Mouse (Mus musculus) embryonic facial prominence, embryonic 11.5 days (tissue): ENCODE measurements at regions not wholly inside any gene's neighbourhood (a gene's known extent, or its start where the extent isn't known, plus 50 kb on each side); places are given as distances from the start of the nearest gene placed in this dataset.

ENCODE experiments used
- ATAC-seq: fragments of 200-750 bp; cut with Nextera tagmentation; replicated peaks from 2 replicates; pipeline ENCODE4 v1.8.0; 2017; ENCODE audit warnings: low read depth; ENCODE audit not compliant: insufficient number of reproducible peaks, low FRiP score, low TSS enrichment
- DNase-seq: peaks from one replicate; pipeline ENCODE4 v3.0.0-alpha.2; 2015; ENCODE audit warnings: low spot score
- H3K27ac ChIP-seq: fragments of 300-500 bp; sonication (generic); replicated peaks from 2 replicates; pipeline ENCODE4 v1.5.1; 2014; ENCODE audit warnings: mild to moderate bottlenecking, low read depth, low read length, control low read depth
- H3K27me3 ChIP-seq: fragments of 300-500 bp; sonication (generic); 2 replicates; pipeline ENCODE4 v1.6.1; 2014; ENCODE audit warnings: mild to moderate bottlenecking, low read length, moderate library complexity, mixed read lengths; ENCODE audit not compliant: control insufficient read depth, insufficient read depth
- H3K36me3 ChIP-seq: fragments of 300-500 bp; sonication (generic); replicated peaks from 2 replicates; pipeline ENCODE4 v1.6.1; 2014; ENCODE audit warnings: low read depth, mild to moderate bottlenecking, low read length, moderate library complexity, mixed read lengths; ENCODE audit not compliant: control insufficient read depth, insufficient read depth
- H3K4me1 ChIP-seq: fragments of 300-500 bp; sonication (generic); 2 replicates; pipeline ENCODE4 v1.6.1; 2014; ENCODE audit warnings: low read length, mixed read lengths; ENCODE audit not compliant: control insufficient read depth, insufficient read depth
- H3K4me2 ChIP-seq: fragments of 300-500 bp; sonication (generic); 2 replicates; pipeline ENCODE4 v1.6.1; 2014; ENCODE audit warnings: low read depth, mild to moderate bottlenecking, control low read depth, low read length, moderate library complexity
- H3K4me3 ChIP-seq: fragments of 300-500 bp; sonication (generic); 2 replicates; pipeline ENCODE4 v1.5.1; 2014; ENCODE audit warnings: low read depth, low read length, control low read depth
- H3K9ac ChIP-seq: fragments of 300-500 bp; sonication (generic); replicated peaks from 2 replicates; pipeline ENCODE4 v1.6.1; 2014; ENCODE audit warnings: mild to moderate bottlenecking, control low read depth, low read length
- H3K9me3 ChIP-seq: fragments of 300-500 bp; sonication (generic); replicated peaks from 2 replicates; pipeline ENCODE4 v1.6.1; 2016; ENCODE audit warnings: mild to moderate bottlenecking, low read length, inconsistent platforms, mixed read lengths; ENCODE audit not compliant: control insufficient read depth
- WGBS: fragments of 180-500 bp; shearing (Covaris S2); extraction: QIAGEN DNeasy Blood & Tissue Kit; methylation state at CpG from one replicate; pipeline ENCODE4 v1.1.7; 2014; 5-methylcytosine and 5-hydroxymethylcytosine counted together

GRCm38 (mm10) chr17:65169981-65170617 is 334.2 kb upstream of the 4930583I09Rik start:
- DNase-seq = no peak
- no peak for ATAC-seq
- no peaks in the 10 kb centered on the region for H3K27me3 ChIP-seq
- no peaks in the 10 kb centered on the region for H3K4me1 ChIP-seq
- H3K27ac ChIP-seq = no peak overlapping the region
- no peak overlapping the region for H3K4me3 ChIP-seq
- H3K4me2 ChIP-seq = no peak overlapping the region
- no peaks in the 10 kb centered on the region for H3K9me3 ChIP-seq
- H3K9ac ChIP-seq = no peak overlapping the region
- 75% methylated on average over 4 of the region's 4 CpGs for WGBS
- no peaks in the 10 kb centered on the region for H3K36me3 ChIP-seq

GRCm38 (mm10) chr17:65146376-65146775 is 310.5 kb upstream of the 4930583I09Rik start:
- 86% methylated on average over 2 of the region's 2 CpGs for WGBS

GRCm38 (mm10) chr17:65114651-65115050 is 278.8 kb upstream of the 4930583I09Rik start:
- Histone ChIP-seq H3K4me1 (no peaks in the 10 kb centered on the region), H3K4me2 (no peak overlapping the region), H3K27ac (no peak overlapping the region), H3K36me3 (no peaks in the 10 kb centered on the region), H3K9me3 (no peaks in the 10 kb centered on the region), H3K4me3 (no peak overlapping the region), H3K9ac (no peak overlapping the region), H3K27me3 (no peaks in the 10 kb centered on the region)
- WGBS = 82% methylated on average over 5 of the region's 5 CpGs
- DNase-seq (no peak), ATAC-seq (no peak)

More at GRCm38 (mm10) chr17:65146376-65146775, 310.5 kb upstream of the 4930583I09Rik start:
- Histone ChIP-seq H3K9ac (no peak overlapping the region), H3K36me3 (no peaks in the 10 kb centered on the region), H3K4me2 (no peak overlapping the region), H3K4me3 (no peak overlapping the region), H3K27ac (no peak overlapping the region), H3K4me1 (no peaks in the 10 kb centered on the region), H3K9me3 (no peaks in the 10 kb centered on the region), H3K27me3 (no peaks in the 10 kb centered on the region)
- no peak for DNase-seq
- no peak for ATAC-seq

GRCm38 (mm10) chr17:65113121-65113520 is 277.2 kb upstream of the 4930583I09Rik start:
- Histone ChIP-seq H3K9me3 (no peaks in the 10 kb centered on the region), H3K4me3 (no peak overlapping the region), H3K4me2 (no peak overlapping the region), H3K27me3 (no peaks in the 10 kb centered on the region), H3K27ac (no peak overlapping the region), H3K4me1 (no peaks in the 10 kb centered on the region), H3K36me3 (no peaks in the 10 kb centered on the region), H3K9ac (no peak overlapping the region)
- DNase-seq (no peak), ATAC-seq (no peak)
- WGBS = 76% methylated on average over 3 of the region's 3 CpGs

GRCm38 (mm10) chr17:65105622-65106021 is 269.8 kb upstream of the 4930583I09Rik start:
- no peak for DNase-seq
- H3K9ac ChIP-seq = no peak overlapping the region
- no peaks in the 10 kb centered on the region for H3K36me3 ChIP-seq
- ATAC-seq = no peak
- 97% methylated on average over 2 of the region's 2 CpGs for WGBS
- H3K27ac ChIP-seq = no peak overlapping the region
- no peaks in the 10 kb centered on the region for H3K9me3 ChIP-seq
- no peak overlapping the region for H3K4me3 ChIP-seq
- no peaks in the 10 kb centered on the region for H3K4me1 ChIP-seq
- H3K27me3 ChIP-seq = no peaks in the 10 kb centered on the region
- no peak overlapping the region for H3K4me2 ChIP-seq

- no peak overlapping the region for H3K27ac ChIP-seq
- H3K27me3 ChIP-seq = no peaks in the 10 kb centered on the region
- H3K36me3 ChIP-seq = no peaks in the 10 kb centered on the region
- H3K4me1 ChIP-seq = no peaks in the 10 kb centered on the region
- ATAC-seq (no peak), DNase-seq (no peak)
- no peak overlapping the region for H3K4me2 ChIP-seq
- WGBS = 55% methylated on average over 6 of the region's 6 CpGs
- H3K9ac ChIP-seq = no peak overlapping the region
- H3K9me3 ChIP-seq = no peaks in the 10 kb centered on the region
- H3K4me3 ChIP-seq = no peak overlapping the region
Observed at GRCm38 (mm10) chr17:65101157-65101556, 265.3 kb upstream of the 4930583I09Rik start.

GRCm38 (mm10) chr17:65082249-65082648 is 246.4 kb upstream of the 4930583I09Rik start:
- Histone ChIP-seq H3K4me2 (no peak overlapping the region), H3K9ac (no peak overlapping the region), H3K9me3 (no peaks in the 10 kb centered on the region), H3K4me3 (no peak overlapping the region), H3K27ac (no peak overlapping the region), H3K36me3 (no peaks in the 10 kb centered on the region), H3K27me3 (no peaks in the 10 kb centered on the region), H3K4me1 (no peaks in the 10 kb centered on the region)
- no peak for DNase-seq
- 92% methylated on average over 8 of the region's 8 CpGs for WGBS
- ATAC-seq = no peak

GRCm38 (mm10) chr17:65081779-65082086 is 245.9 kb upstream of the 4930583I09Rik start:
- Histone ChIP-seq H3K36me3 (no peaks in the 10 kb centered on the region), H3K4me1 (no peaks in the 10 kb centered on the region), H3K4me2 (no peak overlapping the region), H3K4me3 (no peak overlapping the region), H3K9ac (no peak overlapping the region), H3K9me3 (no peaks in the 10 kb centered on the region), H3K27me3 (no peaks in the 10 kb centered on the region), H3K27ac (no peak overlapping the region)
- ATAC-seq (no peak), DNase-seq (no peak)
- WGBS = 53% methylated on average over 2 of the region's 2 CpGs
